Mouse (Mus musculus) gastrocnemius, adult 8-10 months (tissue): ENCODE results near the gene Slc17a8. TPM values are rescaled to one million over a fixed set of nuclear protein-coding genes. Genes with fewer than 3 reads are reported as not detected.
"Not testable (repeated sequence)": the region's sequence is repeated elsewhere in the genome, so short reads cannot be mapped to it uniquely, and the experiment has no call there.

Source experiments
- DNase-seq, 2 experiments: peaks; one replicate each; pipeline ENCODE4 v3.0.0; 2022; ENCODE audit warnings: low spot score in 2 of 2
- total RNA-seq, 4 experiments: library from RNA; stranded (reverse); gene quantifications; 2 replicates each; pipeline ENCODE4 v1.2.4; 2022

Slc17a8 gene
- total RNA-seq, 4 experiments from 2014 or later, result not detected

- DNase-seq, result no peak
These were observed 28.3 kb downstream of the Slc17a8 start for GRCm38 (mm10) chr10:89592797-89593196.

GRCm38 (mm10) chr10:89589877-89590276, 31.2 kb downstream of the Slc17a8 start:
- DNase-seq, result no peak

GRCm38 (mm10) chr10:89588708-89589107, 32.3 kb downstream of the Slc17a8 start:
- DNase-seq, result no peak

- no peak for DNase-seq
These were observed 36.3 kb downstream of the Slc17a8 start for GRCm38 (mm10) chr10:89584709-89585108.

GRCm38 (mm10) chr10:89578801-89579200, 42.3 kb downstream of the Slc17a8 start:
- no peak for DNase-seq

GRCm38 (mm10) chr10:89577666-89578065, 43.4 kb downstream of the Slc17a8 start:
- DNase-seq, result no peak

- DNase-seq, result no peak
These were observed 47.6 kb downstream of the Slc17a8 start for GRCm38 (mm10) chr10:89573421-89573820.

GRCm38 (mm10) chr10:89572946-89573345, 48.1 kb downstream of the Slc17a8 start:
- DNase-seq, result no peak

- DNase-seq, result no peak
These were observed 53.7 kb downstream of the Slc17a8 start for GRCm38 (mm10) chr10:89567391-89567790.

- DNase-seq, result no peak
These were observed 55.6 kb downstream of the Slc17a8 start for GRCm38 (mm10) chr10:89565301-89566022.

GRCm38 (mm10) chr10:89562113-89562512, 58.9 kb downstream of the Slc17a8 start:
- no peak for DNase-seq

GRCm38 (mm10) chr10:89559351-89559750, 61.7 kb downstream of the Slc17a8 start:
- DNase-seq, result no peak

GRCm38 (mm10) chr10:89554885-89555284, 66.2 kb downstream of the Slc17a8 start:
- DNase-seq, result not testable (repeated sequence)

- DNase-seq, result not testable (repeated sequence)
These were observed 67.2 kb downstream of the Slc17a8 start for GRCm38 (mm10) chr10:89553855-89554254.

- no peak for DNase-seq
These were observed 68.0 kb downstream of the Slc17a8 start for GRCm38 (mm10) chr10:89553015-89553414.

- DNase-seq, result no peak
These were observed 69.4 kb downstream of the Slc17a8 start for GRCm38 (mm10) chr10:89551657-89552056.

- DNase-seq, result no peak
These were observed 73.0 kb downstream of the Slc17a8 start for GRCm38 (mm10) chr10:89548028-89548427.

- DNase-seq, result no peak
These were observed 74.1 kb downstream of the Slc17a8 start for GRCm38 (mm10) chr10:89546989-89547388.

- DNase-seq, result no peak
These were observed 77.2 kb downstream of the Slc17a8 start for GRCm38 (mm10) chr10:89543867-89544266.

- no peak for DNase-seq
These were observed 78.7 kb downstream of the Slc17a8 start for GRCm38 (mm10) chr10:89542321-89542720.

GRCm38 (mm10) chr10:89532929-89533727, 87.9 kb downstream of the Slc17a8 start, which contains the start of gene Nr1h4:
TSS of gene Nr1h4 (minus strand) at chr10:89533585.
- DNase-seq, result no peak

GRCm38 (mm10) chr10:89532451-89532850, 88.6 kb downstream of the Slc17a8 start:
- no peak for DNase-seq

GRCm38 (mm10) chr10:89531976-89532375, 89.1 kb downstream of the Slc17a8 start:
- DNase-seq, result no peak
